Mouse (Mus musculus) neural tube, embryonic 13.5 days (tissue): ENCODE data around the gene Hist2h4. TPM values are rescaled to one million over a fixed set of nuclear protein-coding genes. Genes with fewer than 3 reads are reported as not detected.
"Not testable (repeated sequence)": the region's sequence is repeated elsewhere in the genome, so short reads cannot be mapped to it uniquely, and the experiment has no call there.

Experiments used
- ATAC-seq: fragments of 200-750 bp; cut with Nextera tagmentation; 2 replicates; pipeline ENCODE4 v1.8.0; 2017; ENCODE audit warnings: low read depth, mild to moderate bottlenecking, moderate TSS enrichment, moderate library complexity
- H3K27ac ChIP-seq: fragments of 300-500 bp; sonication (generic); replicated peaks from 2 replicates; pipeline ENCODE4 v1.5.1; 2015; ENCODE audit warnings: moderate library complexity, mild to moderate bottlenecking, inconsistent platforms
- H3K27me3 ChIP-seq: fragments of 300-500 bp; sonication (generic); 2 replicates; pipeline ENCODE4 v1.6.1; 2015; ENCODE audit warnings: mild to moderate bottlenecking, inconsistent platforms
- H3K36me3 ChIP-seq: fragments of 300-500 bp; sonication (generic); 2 replicates; pipeline ENCODE4 v1.6.1; 2015; ENCODE audit warnings: mild to moderate bottlenecking, inconsistent platforms
- H3K4me1 ChIP-seq: fragments of 300-500 bp; sonication (generic); replicated peaks from 2 replicates; pipeline ENCODE4 v1.6.1; 2015; ENCODE audit warnings: inconsistent platforms
- H3K4me2 ChIP-seq: fragments of 300-500 bp; sonication (generic); 2 replicates; pipeline ENCODE4 v1.6.1; 2015; ENCODE audit warnings: inconsistent platforms, mild to moderate bottlenecking, moderate library complexity
- H3K4me3 ChIP-seq: fragments of 300-500 bp; sonication (generic); 2 replicates; pipeline ENCODE4 v1.5.1; 2015; ENCODE audit warnings: mild to moderate bottlenecking, inconsistent platforms
- H3K9ac ChIP-seq: fragments of 300-500 bp; sonication (generic); 2 replicates; pipeline ENCODE4 v1.6.1; 2015; ENCODE audit warnings: moderate library complexity, mild to moderate bottlenecking, inconsistent platforms
- H3K9me3 ChIP-seq: fragments of 300-500 bp; sonication (generic); 2 replicates; pipeline ENCODE4 v1.6.1; 2016; ENCODE audit warnings: inconsistent platforms
- WGBS: fragments of 180-500 bp; shearing (Covaris S2); methylation state at CpG from one replicate; pipeline ENCODE4 v1.1.7; 2015; 5-methylcytosine and 5-hydroxymethylcytosine counted together
- microRNA-seq: library from miRNA; unstranded; fragments of <30 nt; microRNA quantifications from one replicate; pipeline ENCODE4, GENCODE M21; 2016
- polyA plus RNA-seq: library from polyadenylated mRNA; unstranded; fragments of >200 nt; fragmentation: Nextera tagmentation; extraction: Ambion mirVana; gene quantifications from 2 replicates; pipeline ENCODE4 v1.2.1, GENCODE M21; 2015

The Hist2h4 gene
- polyA plus RNA-seq, 1 experiment from 2014 or later = 3.5 TPM

DNA sequence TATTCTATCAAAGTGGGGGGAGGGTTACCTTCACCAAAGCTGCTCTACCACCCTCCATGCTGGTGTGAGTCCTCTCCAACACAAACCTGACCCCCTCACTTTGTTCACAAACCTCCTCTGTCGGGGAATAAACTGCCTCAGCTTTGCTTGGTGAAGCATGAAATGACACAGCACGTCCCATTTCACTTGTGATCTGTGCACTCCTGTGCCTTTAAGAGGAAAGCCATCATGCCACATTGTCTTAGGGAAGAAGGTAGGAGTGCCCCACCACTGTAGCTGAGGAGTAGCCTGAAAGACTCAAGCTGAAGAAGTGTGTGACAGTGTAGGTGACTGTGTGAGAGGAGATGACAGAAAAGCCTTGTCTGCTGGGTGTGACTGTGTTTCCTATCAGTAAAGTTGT is 37.7 kb downstream of the Hist2h4 start:
- H3K9ac ChIP-seq = peak overlapping the region; percentile 27; the same call in 1 of the 2 replicates
- whole genome bisulfite sequencing = 14% methylated on average over 2 of the region's 2 CpGs
- H3K9me3 ChIP-seq = no peaks in the 10 kb centered on the region
- no peak overlapping the region for H3K4me2 ChIP-seq
- no peaks in the 10 kb centered on the region for H3K36me3 ChIP-seq
- H3K27me3 ChIP-seq = no peaks in the 10 kb centered on the region
- no peak overlapping the region for H3K4me3 ChIP-seq
- H3K27ac ChIP-seq = no peak overlapping the region
- H3K4me1 ChIP-seq = peaks cover 37% of the 10 kb centered on the region
- ATAC-seq = no peak

DNA sequence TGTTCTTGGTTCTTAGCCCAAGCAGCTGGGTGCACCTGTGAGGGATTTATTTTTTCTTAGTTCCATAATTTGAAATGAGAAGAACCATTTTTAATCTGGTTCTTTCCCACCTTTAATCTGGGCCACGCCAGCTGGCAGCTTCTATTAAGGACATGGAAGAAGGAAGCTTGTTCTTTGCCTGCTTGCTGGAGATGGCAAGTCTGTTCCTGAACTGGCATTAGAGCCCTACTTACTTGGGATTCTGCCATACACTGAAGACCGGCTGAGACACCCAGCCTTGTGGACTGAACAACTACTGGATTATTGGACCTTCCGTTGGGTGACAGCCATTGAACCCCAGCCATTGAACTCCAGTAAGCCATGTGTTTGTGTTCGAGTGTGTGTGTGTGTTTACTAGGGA is 40.3 kb downstream of the Hist2h4 start:
- ATAC-seq = no peak
- peak overlapping the region; percentile 91 for H3K4me2 ChIP-seq
- no peaks in the 10 kb centered on the region for H3K36me3 ChIP-seq
- no peaks in the 10 kb centered on the region for H3K27me3 ChIP-seq
- no peak overlapping the region for H3K27ac ChIP-seq
- no peak overlapping the region for H3K4me3 ChIP-seq
- WGBS = 88% methylated on average over 4 of the region's 4 CpGs
- no peaks in the 10 kb centered on the region for H3K9me3 ChIP-seq
- peaks cover 45% of the 10 kb centered on the region for H3K4me1 ChIP-seq
- H3K9ac ChIP-seq = no peak overlapping the region

DNA sequence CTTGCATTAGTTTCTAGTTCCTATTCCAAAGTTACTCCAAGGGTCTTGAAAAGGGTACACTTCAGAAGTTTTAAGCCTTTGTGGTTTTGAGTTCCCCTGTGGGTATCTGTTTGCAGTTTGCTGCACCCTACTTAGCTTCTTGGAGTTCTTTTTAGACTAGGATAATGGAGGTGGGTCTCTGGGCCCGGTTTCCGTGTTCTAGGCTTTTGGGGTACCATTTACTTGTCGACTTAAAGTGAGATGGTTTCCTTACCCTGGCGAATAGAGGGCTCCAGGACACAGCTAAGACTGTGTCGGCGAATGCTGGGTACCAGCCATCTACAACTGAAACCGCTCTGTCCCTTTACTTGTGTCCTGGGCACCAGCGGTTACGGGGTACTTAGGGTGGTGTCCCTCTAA is 41.5 kb downstream of the Hist2h4 start:
- Histone ChIP-seq H3K9me3 (no peaks in the 10 kb centered on the region), H3K4me3 (peak overlapping the region; percentile 66), H3K27ac (peak overlapping the region; percentile 98), H3K4me2 (peak overlapping the region; percentile 91), H3K27me3 (no peaks in the 10 kb centered on the region), H3K4me1 (peaks cover 45% of the 10 kb centered on the region), H3K36me3 (no peaks in the 10 kb centered on the region), H3K9ac (peak overlapping the region; percentile 85)
- WGBS = 20% methylated on average over 9 of the region's 9 CpGs
- ATAC-seq = no peak

DNA sequence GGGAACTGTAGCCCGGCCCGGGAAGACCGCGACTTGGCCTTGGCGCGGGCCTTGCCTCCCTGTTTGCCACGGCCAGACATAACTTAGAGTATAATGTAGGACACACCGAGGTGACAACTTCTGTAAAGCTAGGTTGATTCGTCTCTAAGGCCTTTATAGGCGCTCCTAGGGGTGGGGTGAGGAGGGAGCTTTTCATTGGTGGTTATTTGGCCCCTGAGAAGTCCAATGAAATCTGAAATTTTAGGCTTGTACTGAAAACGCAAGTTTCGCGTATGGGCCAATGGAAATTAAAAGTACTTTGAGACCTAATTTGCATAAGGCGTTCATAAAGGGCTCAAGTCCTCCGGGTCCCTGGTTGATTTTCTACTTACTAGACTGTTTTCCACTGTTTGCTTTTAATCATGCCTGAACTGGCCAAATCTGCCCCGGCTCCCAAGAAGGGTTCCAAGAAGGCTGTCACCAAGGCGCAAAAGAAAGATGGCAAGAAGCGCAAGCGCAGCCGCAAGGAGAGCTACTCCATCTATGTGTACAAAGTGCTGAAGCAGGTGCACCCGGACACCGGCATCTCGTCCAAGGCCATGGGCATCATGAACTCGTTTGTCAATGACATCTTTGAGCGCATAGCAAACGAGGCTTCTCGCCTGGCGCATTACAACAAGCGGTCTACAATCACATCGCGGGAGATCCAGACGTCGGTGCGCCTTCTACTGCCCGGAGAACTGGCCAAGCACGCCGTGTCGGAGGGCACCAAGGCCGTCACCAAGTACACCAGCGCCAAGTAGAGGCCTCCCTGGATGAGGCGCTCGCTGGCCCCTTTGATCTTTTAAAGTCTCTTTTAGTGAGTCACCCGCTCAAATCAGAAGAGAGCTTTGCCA is 42.1 kb downstream of the Hist2h4 start, which contains the start of the genes Hist2h2ac and Hist2h2be:
Hist2h2ac (minus strand) TSS at position 116 of the 875 bp plus-strand sequence.
Hist2h2be (plus strand) TSS at position 355 of the 875 bp plus-strand sequence.
- H3K36me3 ChIP-seq = no peaks in the 10 kb centered on the region
- no peaks in the 10 kb centered on the region for H3K9me3 ChIP-seq
- H3K27ac ChIP-seq = peak within 1 kb of the TSS; percentile 98
- peaks cover 45% of the 10 kb centered on the region for H3K4me1 ChIP-seq
- ATAC-seq = peak; percentile 71
- peak within 1 kb of the TSS; percentile 91 for H3K4me2 ChIP-seq
- H3K4me3 ChIP-seq = peak within 1 kb of the TSS; percentile 66
- no peaks in the 10 kb centered on the region for H3K27me3 ChIP-seq
- H3K9ac ChIP-seq = peak within 1 kb of the TSS; percentile 85
- under 1% methylated on average over 43 of the region's 43 CpGs for WGBS

DNA sequence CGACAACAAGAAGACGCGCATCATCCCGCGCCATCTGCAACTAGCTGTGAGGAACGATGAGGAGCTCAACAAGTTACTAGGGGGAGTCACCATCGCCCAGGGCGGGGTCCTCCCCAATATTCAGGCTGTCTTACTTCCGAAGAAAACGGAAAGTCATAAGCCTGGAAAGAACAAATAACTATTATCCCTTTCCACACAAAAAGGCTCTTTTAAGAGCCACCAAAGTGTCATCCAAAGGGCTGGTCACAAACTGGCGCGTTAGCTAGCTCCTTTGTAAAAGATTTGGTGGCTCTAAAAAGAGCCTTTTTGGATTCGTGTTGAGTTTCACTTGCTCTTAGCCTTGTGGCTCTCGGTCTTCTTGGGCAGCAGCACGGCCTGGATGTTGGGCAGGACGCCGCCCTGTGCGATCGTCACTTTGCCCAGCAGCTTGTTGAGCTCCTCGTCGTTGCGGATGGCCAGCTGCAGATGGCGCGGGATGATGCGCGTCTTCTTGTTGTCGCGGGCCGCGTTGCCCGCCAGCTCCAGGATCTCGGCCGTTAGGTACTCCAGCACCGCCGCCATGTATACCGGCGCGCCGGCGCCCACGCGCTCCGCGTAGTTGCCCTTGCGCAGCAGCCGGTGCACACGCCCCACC is 42.9 kb downstream of the Hist2h4 start:
- ATAC-seq = not testable (repeated sequence)

DNA sequence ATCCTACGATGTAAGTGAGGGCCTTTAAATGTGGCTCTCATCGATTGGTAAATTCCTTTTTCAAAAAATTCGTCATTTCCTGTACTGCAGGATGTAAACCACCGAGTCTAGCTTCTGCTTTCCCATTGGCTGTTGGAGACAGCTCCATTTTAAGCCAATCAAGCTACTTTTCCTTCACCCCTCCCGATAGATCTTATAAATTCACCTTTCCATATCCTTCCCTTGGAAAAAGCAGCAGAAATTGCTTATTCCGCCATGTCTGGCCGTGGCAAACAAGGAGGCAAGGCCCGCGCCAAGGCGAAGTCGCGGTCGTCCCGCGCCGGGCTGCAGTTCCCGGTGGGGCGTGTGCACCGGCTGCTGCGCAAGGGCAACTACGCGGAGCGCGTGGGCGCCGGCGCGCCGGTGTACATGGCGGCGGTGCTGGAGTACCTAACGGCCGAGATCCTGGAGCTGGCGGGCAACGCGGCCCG is 43.4 kb downstream of the Hist2h4 start, which contains the start of the genes Bola1 and Hist2h2ab:
Bola1 (minus strand) TSS at position 49 of the 470 bp plus-strand sequence.
Hist2h2ab (plus strand) TSS at position 205 of the 470 bp plus-strand sequence.
- Histone ChIP-seq H3K4me1 (peaks cover 40% of the 10 kb centered on the region), H3K4me3 (peak within 1 kb of the TSS; percentile 66), H3K27ac (peak within 1 kb of the TSS; percentile 98), H3K9me3 (no peaks in the 10 kb centered on the region), H3K9ac (peak within 1 kb of the TSS; percentile 85), H3K27me3 (no peaks in the 10 kb centered on the region), H3K4me2 (peak within 1 kb of the TSS; percentile 91), H3K36me3 (no peaks in the 10 kb centered on the region)
- under 1% methylated on average over 37 of the region's 37 CpGs for WGBS
- peak; percentile 93 for ATAC-seq

More for the DNA sequence above, 42.9 kb downstream of the Hist2h4 start:
- Histone ChIP-seq H3K9ac (peak overlapping the region; percentile 85), H3K4me3 (peak overlapping the region; percentile 66), H3K27ac (peak overlapping the region; percentile 98), H3K4me1 (peaks cover 40% of the 10 kb centered on the region), H3K4me2 (peak overlapping the region; percentile 91)
- not testable (repeated sequence) for H3K9me3 ChIP-seq, H3K36me3 ChIP-seq, H3K27me3 ChIP-seq
- WGBS = 1% methylated on average over 32 of the region's 47 CpGs

DNA sequence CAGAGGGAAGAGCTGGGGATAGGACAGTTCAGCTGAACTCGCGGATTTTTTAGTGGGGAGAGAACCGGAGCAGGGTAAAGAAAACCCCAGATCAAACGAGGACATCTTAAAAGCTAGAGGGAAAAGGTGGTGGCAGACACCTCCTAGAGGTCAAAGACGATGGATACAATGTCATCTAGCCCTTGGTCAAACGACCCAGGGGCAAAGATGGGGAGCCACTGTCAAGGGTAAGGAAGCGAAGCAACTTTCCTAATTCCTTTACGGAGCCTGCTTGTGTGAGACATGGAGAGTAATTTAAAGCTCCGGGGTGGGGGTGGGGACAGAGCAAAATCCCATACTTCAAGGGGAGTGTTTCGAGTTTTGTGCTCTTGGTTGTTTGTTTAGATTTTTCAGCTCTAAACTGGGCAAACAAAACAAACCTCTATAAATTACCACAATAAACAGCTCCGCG is 43.9 kb downstream of the Hist2h4 start:
- no peaks in the 10 kb centered on the region for H3K9me3 ChIP-seq
- no peaks in the 10 kb centered on the region for H3K36me3 ChIP-seq
- 0% methylated on average over 12 of the region's 12 CpGs for WGBS
- H3K27ac ChIP-seq = peak overlapping the region; percentile 98
- H3K4me1 ChIP-seq = peaks cover 38% of the 10 kb centered on the region
- H3K4me2 ChIP-seq = peak overlapping the region; percentile 91
- H3K9ac ChIP-seq = peak overlapping the region; percentile 85
- peak; percentile 41 for ATAC-seq
- no peaks in the 10 kb centered on the region for H3K27me3 ChIP-seq
- peak overlapping the region; percentile 66 for H3K4me3 ChIP-seq

Small RNA genes within 50 kb of the gene (microRNA-seq; reads per million reads assigned to microRNA genes)
- gene Gm44492 = not detected
- gene Gm47311 = not detected
- not detected for gene Gm47313

Other genes starting within 250 kb of the Hist2h4 start
- gene Vps45, start 204.8 kb downstream of the Hist2h4 start, polyA plus RNA-seq = 66.9 and 77.1 TPM in 2 replicates
- 9.4 and 12.7 TPM in 2 replicates for gene Otud7b, start 158.8 kb downstream of the Hist2h4 start, polyA plus RNA-seq
- gene Mtmr11, start 101.3 kb downstream of the Hist2h4 start, polyA plus RNA-seq = 10.5 and 14.1 TPM in 2 replicates
- 135 and 145 TPM in 2 replicates for gene Sf3b4, start 91.0 kb downstream of the Hist2h4 start, polyA plus RNA-seq
- 72.2 and 78.5 TPM in 2 replicates for gene Sv2a, start 82.2 kb downstream of the Hist2h4 start, polyA plus RNA-seq
- 54.1 and 63.0 TPM in 2 replicates for gene Bola1, start 43.6 kb downstream of the Hist2h4 start, polyA plus RNA-seq
- 0.52 TPM in 1 of 2 replicates, not detected in the other for gene Hist2h2ab, start 43.4 kb downstream of the Hist2h4 start, polyA plus RNA-seq
- 1.1 and 2.1 TPM in 2 replicates for gene Hist2h2ac, start 42.4 kb downstream of the Hist2h4 start, polyA plus RNA-seq
- 4.0 and 4.3 TPM in 2 replicates for gene Hist2h2be, start 42.2 kb downstream of the Hist2h4 start, polyA plus RNA-seq
- 2.2 and 2.6 TPM in 2 replicates for gene Hist2h3c2, start 24.2 kb downstream of the Hist2h4 start, polyA plus RNA-seq
- gene Hist2h2aa2, start 23.0 kb downstream of the Hist2h4 start, polyA plus RNA-seq = 69.0 and 69.4 TPM in 2 replicates
- gene Hist2h2aa1, start 17.8 kb downstream of the Hist2h4 start, polyA plus RNA-seq = 12.3 and 21.1 TPM in 2 replicates
- 0.38 and 0.96 TPM in 2 replicates for gene Hist2h3c1, start 16.6 kb downstream of the Hist2h4 start, polyA plus RNA-seq
- gene Hist2h3b, start 5.3 kb upstream of the Hist2h4 start, polyA plus RNA-seq = 13.1 and 17.8 TPM in 2 replicates
- 2.1 and 2.7 TPM in 2 replicates for gene Hist2h2bb, start 6.4 kb upstream of the Hist2h4 start, polyA plus RNA-seq
- gene Fcgr1, start 30.7 kb upstream of the Hist2h4 start, polyA plus RNA-seq = 1.9 and 2.1 TPM in 2 replicates
- not detected in 2 replicates for gene BC107364, start 189.0 kb upstream of the Hist2h4 start, polyA plus RNA-seq